Mouse (Mus musculus): ENCODE data around the gene Sdk2. TPM values are rescaled to one million over a fixed set of nuclear protein-coding genes. Genes with fewer than 3 reads are reported as not detected.
A peak's percentile ranks its signal among the peaks of the same experiment; 100 is the strongest.

Sdk2 gene
- polyA plus RNA-seq, 1 experiment from 2014 or later: 4.2 TPM

DNA sequence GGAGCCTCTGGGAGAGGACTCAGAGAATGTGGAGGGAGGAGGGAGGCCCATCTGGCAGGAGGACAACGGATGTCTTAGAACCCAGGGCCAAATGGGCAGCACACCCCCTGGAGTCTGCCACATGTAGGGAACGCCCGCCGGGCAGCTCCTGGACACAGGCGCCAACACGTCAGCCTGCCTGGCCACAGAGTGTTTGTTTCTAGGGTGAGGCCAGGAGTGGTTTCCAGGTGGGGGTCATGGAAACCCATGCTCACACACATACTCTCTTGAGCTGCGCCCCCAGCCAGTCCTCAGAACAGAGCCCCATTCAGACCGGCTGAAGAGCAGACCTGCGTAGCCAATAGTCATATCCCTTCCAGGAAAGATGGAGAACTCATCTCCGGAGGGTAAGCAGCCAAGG is 35.4 kb downstream of the Sdk2 start:
- Histone ChIP-seq H3K4me3 (ENCODE audit: low read length) (no peak overlapping the region), H3K4me1 (ENCODE audit: control insufficient read depth, insufficient read depth, low read length) (peaks cover 16% of the 10 kb centered on the region; the same call in 1 of the 2 replicates), H3K27me3 (ENCODE audit: control insufficient read depth, insufficient read depth, low read length) (no peaks in the 10 kb centered on the region), H3K9me3 (ENCODE audit: control insufficient read depth, low read length) (no peaks in the 10 kb centered on the region), H3K9ac (ENCODE audit: low read depth, low read length) (no peak overlapping the region), H3K27ac (ENCODE audit: low read depth, low read length) (no peak overlapping the region), H3K4me2 (replicated peaks; ENCODE audit: low read depth, low read length) (no peak overlapping the region), H3K36me3 (ENCODE audit: control insufficient read depth, insufficient read depth, low read length) (no peaks in the 10 kb centered on the region)
- 83% methylated on average over 10 of the region's 10 CpGs for WGBS
- ATAC-seq (ENCODE audit: low FRiP score, low TSS enrichment): no peak

DNA sequence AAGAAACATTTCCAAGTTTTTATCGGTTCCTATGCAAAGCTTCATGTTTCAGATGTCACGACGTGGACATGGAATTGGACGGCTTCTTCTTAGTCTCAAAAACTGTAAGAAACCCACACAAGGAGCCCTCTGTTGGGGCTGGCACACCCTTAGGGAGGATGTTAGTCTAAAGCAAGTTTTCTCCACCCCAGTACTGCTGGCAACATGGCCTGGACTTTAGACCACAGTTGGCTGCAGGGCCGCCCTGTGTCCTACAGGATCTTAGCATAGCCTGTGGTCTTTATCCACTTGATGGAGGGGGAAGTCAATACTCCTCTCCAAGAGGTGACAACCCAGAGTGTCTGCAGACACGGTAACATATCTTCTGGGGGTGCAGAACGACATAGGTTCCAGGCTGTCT is 36.6 kb downstream of the Sdk2 start:
- H3K27ac ChIP-seq (ENCODE audit: low read depth, low read length): no peak overlapping the region
- no peak for ATAC-seq (ENCODE audit: low FRiP score, low TSS enrichment)
- no peak overlapping the region for H3K4me2 ChIP-seq (replicated peaks; ENCODE audit: low read depth, low read length)
- H3K9ac ChIP-seq (ENCODE audit: low read depth, low read length): no peak overlapping the region
- no peaks in the 10 kb centered on the region for H3K36me3 ChIP-seq (ENCODE audit: control insufficient read depth, insufficient read depth, low read length)
- 80% methylated on average over 7 of the region's 7 CpGs for WGBS
- peaks cover 20% of the 10 kb centered on the region for H3K4me1 ChIP-seq (ENCODE audit: control insufficient read depth, insufficient read depth, low read length)
- H3K9me3 ChIP-seq (ENCODE audit: control insufficient read depth, low read length): no peaks in the 10 kb centered on the region
- no peak overlapping the region for H3K4me3 ChIP-seq (ENCODE audit: low read length)
- no peaks in the 10 kb centered on the region for H3K27me3 ChIP-seq (ENCODE audit: control insufficient read depth, insufficient read depth, low read length)

DNA sequence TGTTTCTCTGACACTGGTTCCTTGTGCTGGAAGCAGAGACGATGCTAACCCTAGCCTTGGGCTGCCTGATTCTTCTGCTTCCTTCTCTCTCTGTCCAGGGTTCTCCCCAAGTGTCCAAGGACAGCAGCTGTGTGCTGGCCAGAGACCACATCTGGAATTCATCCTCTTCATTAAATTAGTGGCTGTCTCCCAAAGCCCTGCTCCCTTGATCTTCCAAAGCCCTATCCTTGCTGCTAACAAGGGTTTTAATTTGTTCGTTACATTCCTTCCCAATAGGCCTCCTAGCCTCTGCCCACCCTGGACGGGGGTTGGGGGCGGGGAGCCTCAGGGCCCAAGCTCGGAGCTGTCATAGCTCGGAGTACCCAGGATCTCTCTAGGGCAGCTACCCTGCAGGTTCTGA is 38.3 kb downstream of the Sdk2 start:
- 29% methylated on average over 6 of the region's 6 CpGs for WGBS
- no peaks in the 10 kb centered on the region for H3K9me3 ChIP-seq (ENCODE audit: control insufficient read depth, low read length)
- H3K4me2 ChIP-seq (replicated peaks; ENCODE audit: low read depth, low read length): no peak overlapping the region
- H3K9ac ChIP-seq (ENCODE audit: low read depth, low read length): no peak overlapping the region
- peaks cover 20% of the 10 kb centered on the region for H3K4me1 ChIP-seq (ENCODE audit: control insufficient read depth, insufficient read depth, low read length)
- peak; percentile 38; the same call in 1 of the 2 replicates for ATAC-seq (ENCODE audit: low FRiP score, low TSS enrichment)
- no peaks in the 10 kb centered on the region for H3K27me3 ChIP-seq (ENCODE audit: control insufficient read depth, insufficient read depth, low read length)
- peak overlapping the region; percentile 81 for H3K27ac ChIP-seq (ENCODE audit: low read depth, low read length)
- no peak overlapping the region for H3K4me3 ChIP-seq (ENCODE audit: low read length)
- no peaks in the 10 kb centered on the region for H3K36me3 ChIP-seq (ENCODE audit: control insufficient read depth, insufficient read depth, low read length)

DNA sequence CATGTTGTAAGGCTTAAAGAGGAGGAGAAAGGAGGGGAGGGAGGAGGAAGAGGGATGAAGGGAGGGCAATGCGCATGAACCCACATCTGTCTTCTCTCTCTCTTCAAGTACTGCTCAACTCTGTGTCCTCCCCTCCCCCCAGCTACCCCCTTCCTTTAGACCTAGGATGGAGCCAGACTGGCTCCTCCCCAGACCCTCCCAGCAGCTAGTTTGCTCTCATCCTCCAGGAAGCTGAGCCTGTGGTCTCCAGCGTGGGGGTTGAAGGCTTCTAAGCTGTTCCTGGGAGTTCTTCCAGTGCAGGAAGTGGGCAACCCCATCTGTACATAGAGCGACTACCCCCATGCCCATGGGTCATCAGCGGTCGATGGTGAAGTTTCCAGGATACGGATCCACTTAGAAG is 38.8 kb downstream of the Sdk2 start:
- peak overlapping the region; percentile 81; the same call in 1 of the 2 replicates for H3K27ac ChIP-seq (ENCODE audit: low read depth, low read length)
- peak; percentile 75 for ATAC-seq (ENCODE audit: low FRiP score, low TSS enrichment)

DNA sequence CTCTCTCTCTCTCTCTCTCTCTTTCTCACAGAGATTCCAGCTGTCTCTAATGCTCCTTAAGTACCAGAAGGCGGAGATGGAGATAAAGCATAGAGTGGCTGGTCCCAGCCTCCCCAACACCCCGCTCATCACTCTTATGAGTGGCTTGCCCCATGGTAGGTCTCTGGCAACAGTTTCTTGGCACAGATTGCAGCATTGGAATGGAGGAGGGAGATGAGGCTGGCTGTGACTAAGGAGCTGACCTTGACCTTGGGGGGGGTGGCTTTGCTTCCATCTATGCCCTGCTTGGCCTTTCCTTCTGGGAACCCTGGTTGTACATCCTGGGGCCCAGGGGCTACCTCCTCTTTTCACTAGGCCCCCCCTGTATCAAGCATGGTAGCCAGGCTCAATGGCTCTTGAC is 41.8 kb downstream of the Sdk2 start:
- WGBS: 85% methylated on average over 2 of the region's 2 CpGs
- H3K9me3 ChIP-seq (ENCODE audit: control insufficient read depth, low read length): no peaks in the 10 kb centered on the region
- H3K27ac ChIP-seq (ENCODE audit: low read depth, low read length): no peak overlapping the region
- H3K36me3 ChIP-seq (ENCODE audit: control insufficient read depth, insufficient read depth, low read length): no peaks in the 10 kb centered on the region
- no peak overlapping the region for H3K4me2 ChIP-seq (replicated peaks; ENCODE audit: low read depth, low read length)
- no peak overlapping the region for H3K4me3 ChIP-seq (ENCODE audit: low read length)
- H3K9ac ChIP-seq (ENCODE audit: low read depth, low read length): no peak overlapping the region
- no peak for ATAC-seq (ENCODE audit: low FRiP score, low TSS enrichment)
- no peaks in the 10 kb centered on the region for H3K27me3 ChIP-seq (ENCODE audit: control insufficient read depth, insufficient read depth, low read length)
- peaks cover 15% of the 10 kb centered on the region for H3K4me1 ChIP-seq (ENCODE audit: control insufficient read depth, insufficient read depth, low read length)

More for the DNA sequence above, 38.8 kb downstream of the Sdk2 start:
- no peak overlapping the region for H3K4me3 ChIP-seq (ENCODE audit: low read length)
- no peaks in the 10 kb centered on the region for H3K36me3 ChIP-seq (ENCODE audit: control insufficient read depth, insufficient read depth, low read length)
- H3K4me1 ChIP-seq (ENCODE audit: control insufficient read depth, insufficient read depth, low read length): peaks cover 20% of the 10 kb centered on the region
- H3K9me3 ChIP-seq (ENCODE audit: control insufficient read depth, low read length): no peaks in the 10 kb centered on the region
- no peaks in the 10 kb centered on the region for H3K27me3 ChIP-seq (ENCODE audit: control insufficient read depth, insufficient read depth, low read length)
- H3K4me2 ChIP-seq (replicated peaks; ENCODE audit: low read depth, low read length): no peak overlapping the region
- 35% methylated on average over 6 of the region's 6 CpGs for WGBS
- H3K9ac ChIP-seq (ENCODE audit: low read depth, low read length): no peak overlapping the region

DNA sequence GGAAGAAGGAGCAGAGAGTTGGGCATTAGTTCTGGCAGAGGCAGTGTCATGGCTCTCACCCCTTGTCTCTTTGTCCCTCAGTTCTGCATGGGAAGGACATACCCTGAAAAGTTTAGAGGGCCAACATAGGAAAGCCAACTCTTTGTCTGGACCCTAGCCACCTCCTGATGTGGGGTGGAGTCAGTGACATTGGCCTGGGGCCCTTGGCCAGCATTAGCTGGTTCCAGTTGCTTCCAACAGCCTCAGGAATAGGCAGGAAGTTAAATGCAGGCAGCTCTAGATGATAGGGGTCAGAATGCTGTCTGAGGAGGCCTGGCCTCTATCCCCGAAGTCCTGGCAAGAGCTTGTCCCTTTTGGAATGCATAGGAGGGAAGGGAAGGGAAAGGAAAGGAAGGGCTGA is 42.9 kb downstream of the Sdk2 start:
- H3K4me1 ChIP-seq (ENCODE audit: control insufficient read depth, insufficient read depth, low read length): peaks cover 13% of the 10 kb centered on the region
- no peaks in the 10 kb centered on the region for H3K36me3 ChIP-seq (ENCODE audit: control insufficient read depth, insufficient read depth, low read length)
- no peaks in the 10 kb centered on the region for H3K27me3 ChIP-seq (ENCODE audit: control insufficient read depth, insufficient read depth, low read length)
- no peak overlapping the region for H3K4me2 ChIP-seq (replicated peaks; ENCODE audit: low read depth, low read length)
- H3K9ac ChIP-seq (ENCODE audit: low read depth, low read length): no peak overlapping the region
- no peak overlapping the region for H3K4me3 ChIP-seq (ENCODE audit: low read length)
- H3K9me3 ChIP-seq (ENCODE audit: control insufficient read depth, low read length): no peaks in the 10 kb centered on the region
- ATAC-seq (ENCODE audit: low FRiP score, low TSS enrichment): no peak
- WGBS: 58% methylated on average over 1 of the region's 1 CpGs
- H3K27ac ChIP-seq (ENCODE audit: low read depth, low read length): no peak overlapping the region

DNA sequence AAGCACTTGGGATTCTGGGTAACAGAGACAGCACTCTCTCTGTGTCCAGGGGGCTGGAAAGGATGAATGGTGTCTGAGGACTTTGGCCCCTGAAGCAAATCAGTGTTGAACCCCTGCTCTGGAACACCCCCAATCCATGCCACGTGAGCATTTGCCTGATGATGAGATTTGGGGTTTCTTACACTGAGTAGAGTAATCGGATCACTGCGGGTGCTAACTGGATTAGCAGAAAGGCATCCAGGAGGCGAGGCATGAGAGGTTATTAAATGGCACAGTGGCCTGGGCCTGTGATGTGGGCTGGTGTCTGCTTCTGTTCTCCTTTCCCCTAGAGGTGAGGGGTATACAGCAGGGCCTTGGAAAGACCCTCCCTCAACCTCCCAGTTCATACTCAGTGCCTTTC is 44.7 kb downstream of the Sdk2 start:
- Histone ChIP-seq H3K27me3 (ENCODE audit: control insufficient read depth, insufficient read depth, low read length) (no peaks in the 10 kb centered on the region), H3K36me3 (ENCODE audit: control insufficient read depth, insufficient read depth, low read length) (no peaks in the 10 kb centered on the region), H3K4me1 (ENCODE audit: control insufficient read depth, insufficient read depth, low read length) (peaks cover 12% of the 10 kb centered on the region), H3K4me3 (ENCODE audit: low read length) (no peak overlapping the region), H3K9ac (ENCODE audit: low read depth, low read length) (no peak overlapping the region), H3K9me3 (ENCODE audit: control insufficient read depth, low read length) (no peaks in the 10 kb centered on the region), H3K4me2 (replicated peaks; ENCODE audit: low read depth, low read length) (no peak overlapping the region), H3K27ac (ENCODE audit: low read depth, low read length) (no peak overlapping the region)
- 84% methylated on average over 4 of the region's 4 CpGs for WGBS
- ATAC-seq (ENCODE audit: low FRiP score, low TSS enrichment): no peak

DNA sequence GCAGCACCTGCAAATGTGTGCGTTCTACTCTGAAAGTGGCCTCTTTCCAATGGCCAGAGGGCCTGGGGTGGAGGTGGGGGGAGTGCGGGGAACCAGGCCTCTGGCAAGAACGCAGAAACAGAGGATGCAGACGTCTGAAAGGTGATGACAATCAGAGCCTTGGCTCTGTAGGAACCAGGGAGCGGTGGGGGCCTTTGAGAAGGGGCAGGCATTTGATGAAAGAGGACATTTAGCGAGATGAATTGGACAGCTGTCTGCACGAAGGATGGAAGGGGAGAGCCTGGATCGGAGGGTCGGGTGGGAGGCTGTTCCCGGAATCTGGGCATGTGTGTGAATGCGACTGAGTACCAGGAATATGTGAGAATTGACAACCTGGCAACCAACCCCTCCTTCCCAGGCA is 47.8 kb downstream of the Sdk2 start:
- no peak overlapping the region for H3K9ac ChIP-seq (ENCODE audit: low read depth, low read length)
- no peaks in the 10 kb centered on the region for H3K36me3 ChIP-seq (ENCODE audit: control insufficient read depth, insufficient read depth, low read length)
- H3K27me3 ChIP-seq (ENCODE audit: control insufficient read depth, insufficient read depth, low read length): no peaks in the 10 kb centered on the region
- ATAC-seq (ENCODE audit: low FRiP score, low TSS enrichment): no peak
- no peak overlapping the region for H3K27ac ChIP-seq (ENCODE audit: low read depth, low read length)
- WGBS: 63% methylated on average over 11 of the region's 11 CpGs
- no peaks in the 10 kb centered on the region for H3K9me3 ChIP-seq (ENCODE audit: control insufficient read depth, low read length)
- H3K4me1 ChIP-seq (ENCODE audit: control insufficient read depth, insufficient read depth, low read length): peaks cover 35% of the 10 kb centered on the region
- no peak overlapping the region for H3K4me2 ChIP-seq (replicated peaks; ENCODE audit: low read depth, low read length)
- no peak overlapping the region for H3K4me3 ChIP-seq (ENCODE audit: low read length)

DNA sequence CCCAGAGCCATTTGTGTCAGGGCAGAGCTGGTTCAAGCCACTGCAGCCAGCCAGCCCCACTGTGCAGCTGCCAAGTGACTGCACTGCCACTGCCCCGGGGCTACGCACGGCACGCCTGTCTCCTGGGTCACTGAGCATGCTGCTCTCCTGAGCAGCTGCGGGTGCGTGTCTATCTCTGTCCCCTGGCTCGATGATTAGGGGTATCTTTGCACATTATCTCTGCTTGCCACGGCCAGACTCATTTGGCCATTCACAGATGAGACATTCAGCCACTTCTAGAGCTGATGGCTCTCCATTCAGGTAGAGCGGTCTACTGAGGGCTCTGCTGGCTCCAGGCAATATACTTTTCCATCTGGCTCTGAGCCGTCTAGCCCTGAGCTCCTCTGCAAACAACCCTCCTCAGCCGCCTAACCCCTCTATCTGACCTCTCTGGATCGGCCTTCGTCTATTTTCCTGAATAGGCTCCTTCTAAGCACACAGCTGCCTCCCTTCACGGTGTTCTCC is 49.9 kb downstream of the Sdk2 start:
- no peaks in the 10 kb centered on the region for H3K27me3 ChIP-seq (ENCODE audit: control insufficient read depth, insufficient read depth, low read length)
- WGBS: 18% methylated on average over 14 of the region's 14 CpGs

More for the DNA sequence above, 49.9 kb downstream of the Sdk2 start:
- ATAC-seq (ENCODE audit: low FRiP score, low TSS enrichment): peak; percentile 40; the same call in 1 of the 2 replicates
- H3K9ac ChIP-seq (ENCODE audit: low read depth, low read length): no peak overlapping the region
- H3K4me1 ChIP-seq (ENCODE audit: control insufficient read depth, insufficient read depth, low read length): peaks cover 37% of the 10 kb centered on the region
- H3K9me3 ChIP-seq (ENCODE audit: control insufficient read depth, low read length): no peaks in the 10 kb centered on the region
- H3K4me3 ChIP-seq (ENCODE audit: low read length): no peak overlapping the region
- H3K4me2 ChIP-seq (replicated peaks; ENCODE audit: low read depth, low read length): no peak overlapping the region; the same call in 1 of the 2 replicates
- no peaks in the 10 kb centered on the region for H3K36me3 ChIP-seq (ENCODE audit: control insufficient read depth, insufficient read depth, low read length)
- no peak overlapping the region for H3K27ac ChIP-seq (ENCODE audit: low read depth, low read length)
